Mouse (Mus musculus) C2C12 (cell line): ENCODE results near the gene Brox.

ENCODE experiments used
- CEBPB ChIP-seq: IDR thresholded peaks from one replicate; pipeline ENCODE4 v1.6.1; 2011; ENCODE audit warnings: low read depth, mild to moderate bottlenecking, control low read depth, moderate library complexity
- CTCF ChIP-seq: IDR thresholded peaks from one replicate; pipeline ENCODE4 v1.5.1; 2011; ENCODE audit not compliant: control insufficient read depth, insufficient read depth, insufficient read length
- FOSL1 ChIP-seq: IDR thresholded peaks from one replicate; pipeline ENCODE4 v1.8.0; 2011; ENCODE audit warnings: mild to moderate bottlenecking, low read length; ENCODE audit not compliant: poor library complexity, insufficient read depth, severe bottlenecking
- MAX ChIP-seq: IDR thresholded peaks from one replicate; pipeline ENCODE4 v1.6.1; 2011; ENCODE audit warnings: mild to moderate bottlenecking, control low read depth
- MYOD1 ChIP-seq: IDR thresholded peaks from one replicate; pipeline ENCODE4 v1.6.1; 2011; ENCODE audit warnings: low read depth; ENCODE audit not compliant: control insufficient read depth, insufficient read length
- MYOG ChIP-seq: IDR thresholded peaks from one replicate; pipeline ENCODE4 v1.6.1; 2011; ENCODE audit not compliant: control insufficient read depth, insufficient read length; ENCODE audit errors: extremely low read depth
- USF1 ChIP-seq: IDR thresholded peaks from one replicate; pipeline ENCODE4 v1.6.1; 2011; ENCODE audit warnings: low read depth, mild to moderate bottlenecking, control low read depth, moderate library complexity

- TF ChIP-seq CTCF (no peak), CEBPB (no peak), USF1 (no peak), MYOD1 (no peak), MAX (no peak), FOSL1 (no peak), MYOG (no peak)
These were observed 18.7 kb upstream of the Brox start for GRCm38 (mm10) chr1:183315783-183316182.
